Mouse (Mus musculus) stomach, adult 2 months (tissue): ENCODE measurements around the gene Tmem59. TPM values are rescaled to one million over a fixed set of nuclear protein-coding genes. Genes with fewer than 3 reads are reported as not detected.

Experiments
- polyA plus RNA-seq: library from polyadenylated mRNA; depleted of rRNA; stranded (reverse); fragments of >200 nt; gene quantifications from 2 replicates; pipeline ENCODE4 v1.2.3, GENCODE M21; 2012; rRNA removed

Tmem59 gene
- 148 and 170 TPM in 2 replicates for polyA plus RNA-seq

GRCm38 (mm10) chr4:107178182-107178829 lies at the start of gene Tmem59:
Tmem59 (plus strand) TSS chr4:107178399.

GRCm38 (mm10) chr4:107178830-107179490 lies 761 bp downstream of the Tmem59 start, which contains the start of gene Tceanc2:
Tceanc2 (minus strand) TSS chr4:107179116.

GRCm38 (mm10) chr4:107208880-107209279 lies 30.7 kb downstream of the Tmem59 start, which contains the start of gene Ldlrad1:
Ldlrad1 (plus strand) TSS chr4:107209180.

Other genes starting within 250 kb of the Tmem59 start
- gene Mrpl37, start 111.5 kb upstream of the Tmem59 start, polyA plus RNA-seq = 20.7 and 22.7 TPM in 2 replicates
- gene Cyb5rl, start 111.4 kb upstream of the Tmem59 start, polyA plus RNA-seq = 2.0 and 2.6 TPM in 2 replicates
- not detected in 2 replicates for gene Cdcp2, start 81.5 kb upstream of the Tmem59 start, polyA plus RNA-seq
- 1.2 and 1.5 TPM in 2 replicates for gene Tceanc2, start 717 bp downstream of the Tmem59 start, polyA plus RNA-seq
- 0.24 and 0.39 TPM in 2 replicates for gene Ldlrad1, start 30.8 kb downstream of the Tmem59 start, polyA plus RNA-seq
- gene Lrrc42, start 75.1 kb downstream of the Tmem59 start, polyA plus RNA-seq = 5.4 and 10.1 TPM in 2 replicates
- gene Hspb11, start 75.2 kb downstream of the Tmem59 start, polyA plus RNA-seq = 0.19 and 0.42 TPM in 2 replicates
- 1.8 and 4.1 TPM in 2 replicates for gene Dio1, start 128.8 kb downstream of the Tmem59 start, polyA plus RNA-seq
- gene Yipf1, start 136.0 kb downstream of the Tmem59 start, polyA plus RNA-seq = 27.2 and 27.7 TPM in 2 replicates
- gene Ndc1, start 189.4 kb downstream of the Tmem59 start, polyA plus RNA-seq = 3.4 and 3.7 TPM in 2 replicates